Mouse (Mus musculus) cerebellum, postnatal 36 days (tissue): ENCODE data around the gene Rnf144b.
A peak's percentile ranks its signal among the peaks of the same experiment; 100 is the strongest.

Experiments
- DNase-seq, 2 experiments: peaks; one replicate each; pipeline ENCODE4 v3.0.0; 2021 to 2022; ENCODE audit warnings: mixed read lengths in 2 of 2

Gene Rnf144b

GRCm38 (mm10) chr13:47273487-47273886 lies 151.0 kb downstream of the Rnf144b start:
- no peak for DNase-seq

- no peak for DNase-seq
Measured at GRCm38 (mm10) chr13:47274139-47274538, 151.7 kb downstream of the Rnf144b start.

DNA sequence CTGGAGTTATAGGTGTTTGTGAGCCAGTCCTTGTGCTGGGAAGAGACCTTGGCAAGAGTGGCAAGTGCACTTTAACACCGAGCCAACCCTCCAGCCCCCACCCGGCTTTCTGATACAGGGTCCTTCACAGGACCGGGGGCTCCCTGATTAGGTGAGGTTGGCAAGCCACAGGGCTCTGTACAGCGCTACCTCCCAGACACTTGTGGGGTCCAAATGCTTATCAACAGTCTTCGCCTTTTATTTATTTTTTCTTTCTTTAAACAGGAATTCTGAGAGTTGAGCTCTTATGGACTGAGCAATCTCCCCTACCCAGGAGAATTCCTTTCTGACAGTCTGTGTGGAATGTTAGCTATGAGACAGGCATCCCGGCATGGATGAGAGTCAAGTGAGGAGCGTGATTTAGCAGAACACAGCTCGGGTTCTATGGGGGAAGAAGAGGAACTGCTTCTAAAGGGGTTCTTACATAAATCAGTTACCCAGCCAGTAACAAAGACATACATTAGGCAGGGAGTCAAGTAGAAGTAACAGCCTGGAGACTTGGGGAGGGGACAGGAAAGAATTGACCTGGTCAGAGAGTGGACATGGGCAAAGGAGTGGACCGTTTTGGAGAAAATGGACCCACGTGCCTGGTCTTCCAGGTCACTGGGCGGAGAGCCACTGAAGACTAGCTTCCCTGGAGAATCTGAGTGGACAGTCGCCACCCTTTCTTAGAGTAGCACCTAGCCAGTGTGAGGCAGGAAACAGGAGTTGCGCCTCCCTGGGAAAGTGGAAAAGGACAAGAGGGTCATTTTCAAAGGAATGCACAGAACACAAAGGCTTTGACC lies 154.8 kb downstream of the Rnf144b start:
- no peak for DNase-seq

DNA sequence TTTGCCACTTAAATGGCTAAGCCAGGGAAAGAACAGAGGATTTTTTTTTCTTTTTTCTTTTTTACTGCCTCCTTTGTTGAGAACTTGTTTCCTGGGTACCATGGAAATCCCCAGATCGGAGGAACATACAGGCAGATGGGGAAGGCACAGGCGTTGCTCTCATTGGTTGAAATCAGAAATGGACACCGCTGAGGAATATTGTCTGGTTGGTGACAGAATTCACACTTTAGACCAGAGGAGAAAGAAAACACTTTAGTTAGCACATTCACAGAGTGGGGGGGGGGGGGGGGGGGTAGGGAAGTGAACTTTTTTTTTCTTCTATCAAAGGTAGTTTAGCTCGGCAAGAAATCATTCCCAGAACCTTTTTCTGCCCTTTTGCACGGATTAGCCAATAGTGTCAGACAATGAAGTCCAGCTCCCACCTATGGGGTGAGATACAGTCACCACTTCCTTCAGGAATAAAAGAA lies 155.4 kb downstream of the Rnf144b start:
- no peak for DNase-seq

DNA sequence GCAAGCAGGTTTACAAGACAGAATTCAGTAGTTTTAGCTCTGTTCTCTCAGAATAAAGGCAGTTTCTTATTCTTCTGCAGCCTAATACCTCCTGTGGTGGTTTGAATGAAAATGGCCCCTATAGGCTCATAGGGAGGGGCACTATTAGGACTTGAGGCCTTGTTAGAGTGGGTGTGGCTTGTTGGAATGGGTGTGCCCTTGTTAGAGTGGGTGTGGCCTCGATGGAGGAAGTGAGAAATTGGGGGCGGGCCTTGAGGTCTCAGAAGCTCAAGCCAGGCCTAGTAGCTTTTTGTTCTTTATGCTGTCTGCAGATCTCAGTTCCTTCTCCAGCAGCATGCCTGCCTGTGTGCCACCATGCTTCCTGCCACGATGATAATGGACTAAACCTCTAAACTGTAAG lies 159.8 kb downstream of the Rnf144b start:
- no peak for DNase-seq

DNA sequence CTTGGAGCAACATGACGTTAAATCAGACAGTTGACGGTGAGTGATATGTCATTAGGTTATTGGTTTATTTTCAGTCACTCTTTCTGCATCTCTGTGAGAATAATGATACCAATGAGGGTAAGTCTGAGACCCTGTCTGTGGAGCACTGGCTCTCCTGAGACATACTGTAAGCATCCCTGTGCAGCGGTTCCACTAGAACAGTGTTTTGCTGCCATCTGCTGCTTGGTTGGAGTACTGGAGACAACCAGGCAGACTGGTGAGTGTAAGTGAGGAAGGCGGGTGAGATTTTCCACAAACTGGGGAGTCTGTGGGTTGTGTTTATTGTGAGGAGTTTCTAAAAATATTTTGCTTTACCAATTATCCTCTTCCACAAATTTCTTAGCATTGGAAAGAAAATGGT lies 166.0 kb downstream of the Rnf144b start:
- DNase-seq, result peak; percentile 73 to 82

GRCm38 (mm10) chr13:47296465-47296864 lies 174.0 kb downstream of the Rnf144b start:
- DNase-seq, result no peak
